Mouse (Mus musculus) G1E-ER4 (cell line): Measurements from ENCODE around the gene Depdc5. TPM values are rescaled to one million over a fixed set of nuclear protein-coding genes. Genes with fewer than 3 reads are reported as not detected.

Source experiments
- GATA1 ChIP-seq: IDR thresholded peaks from one replicate; pipeline ENCODE4 v1.8.0; 2012; ENCODE audit warnings: low read length, inconsistent platforms
- polyA plus RNA-seq: library from polyadenylated mRNA; stranded (reverse); fragments of >175 nt; gene quantifications from 2 replicates; pipeline ENCODE4 v1.2.3, GENCODE M21; 2012

Gene Depdc5
- polyA plus RNA-seq, 1 experiment = 1.9 TPM

DNA sequence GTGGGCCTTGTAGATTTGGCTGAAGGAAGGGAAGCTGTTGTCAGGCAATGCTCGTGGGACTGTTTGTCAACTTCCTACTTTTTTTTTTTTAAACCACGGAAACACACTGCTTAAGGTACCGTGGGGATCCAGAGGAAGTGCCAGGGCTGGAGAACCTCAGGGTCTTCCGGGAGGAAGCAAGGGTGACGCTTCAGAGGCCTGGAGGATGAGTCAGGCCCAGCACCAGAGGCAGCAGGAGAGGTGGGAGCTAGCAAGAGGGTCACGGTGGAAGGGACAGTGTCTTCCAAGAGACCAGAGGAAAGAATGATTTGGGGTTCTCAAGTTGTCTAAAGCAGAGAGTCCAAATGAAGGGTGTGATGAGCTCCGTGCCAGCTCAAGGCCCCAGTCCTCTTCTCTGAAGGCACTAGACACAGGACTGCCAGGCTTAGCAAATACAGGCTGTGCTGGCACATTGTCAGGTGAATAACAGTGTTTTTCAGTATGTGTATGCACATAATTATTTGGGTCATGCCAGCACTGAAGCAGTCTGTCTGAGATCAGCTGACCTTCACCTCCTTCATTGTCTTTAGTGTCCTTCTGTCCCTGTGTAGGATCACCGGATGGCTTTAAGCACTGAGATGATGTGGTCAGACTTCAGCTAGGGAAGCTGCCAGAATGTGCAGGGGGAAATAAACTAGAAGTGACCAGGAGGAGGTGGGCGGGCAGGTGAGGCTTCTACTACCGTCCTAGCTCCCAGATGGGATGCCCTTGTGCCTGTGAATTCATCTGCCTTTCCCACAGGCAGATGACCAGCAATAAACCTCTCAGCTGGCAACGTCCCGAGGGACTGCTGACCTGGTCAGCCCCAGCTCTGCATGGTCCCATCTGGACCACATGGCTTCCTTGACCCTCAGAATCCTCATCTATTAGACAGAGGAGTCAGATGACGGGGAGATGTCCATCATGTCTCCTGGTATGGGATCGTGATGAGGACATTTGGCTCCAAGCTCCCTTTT, 146.6 kb downstream of the Depdc5 start:
- TF ChIP-seq GATA1 = no peak

DNA sequence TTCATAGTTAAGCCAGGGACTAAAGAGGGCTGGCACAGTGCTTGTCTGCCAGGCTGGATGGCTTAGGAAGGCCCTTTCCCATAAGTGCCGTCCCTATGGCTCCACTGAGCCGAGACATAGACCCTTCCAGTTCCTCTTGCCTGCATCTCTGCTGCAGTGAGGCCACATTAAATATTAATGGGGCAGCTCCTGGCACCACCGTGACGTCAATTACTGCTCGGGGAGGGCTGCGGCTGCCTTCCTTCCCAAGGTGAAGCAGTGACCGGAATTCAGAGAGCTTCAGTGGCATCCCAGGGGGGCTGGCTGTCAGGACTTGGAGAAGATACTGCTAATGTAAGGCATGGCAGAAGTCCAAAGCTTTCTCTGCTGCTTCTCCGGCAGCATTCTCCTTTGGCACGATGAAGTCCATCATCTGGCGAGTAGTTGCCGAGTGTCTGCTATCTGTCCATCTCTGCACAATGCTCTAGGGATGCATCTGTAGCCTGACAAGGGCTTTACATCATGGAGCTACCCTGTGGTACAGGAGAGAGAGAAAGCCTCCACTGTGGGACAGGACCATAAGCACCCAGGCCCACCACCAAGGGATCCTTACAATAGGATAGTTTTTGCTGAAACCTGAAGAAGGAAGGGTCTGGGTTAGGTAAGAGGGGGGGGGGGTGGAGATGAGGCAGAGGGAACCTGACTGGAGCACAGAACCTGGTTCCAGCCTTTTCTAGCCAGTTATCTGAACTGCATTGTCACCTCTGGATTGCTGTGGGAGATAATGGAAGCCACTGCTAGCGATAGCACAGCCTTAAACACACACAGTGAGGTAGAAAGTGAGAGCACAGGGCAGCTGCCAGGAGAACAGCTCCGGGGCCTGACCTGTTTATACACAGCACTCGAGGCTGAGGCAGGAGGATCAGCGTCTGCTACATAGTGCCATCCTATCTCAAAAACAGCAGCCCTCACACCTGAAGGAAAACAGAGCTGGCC, 147.9 kb downstream of the Depdc5 start:
- no peak for TF ChIP-seq GATA1

DNA sequence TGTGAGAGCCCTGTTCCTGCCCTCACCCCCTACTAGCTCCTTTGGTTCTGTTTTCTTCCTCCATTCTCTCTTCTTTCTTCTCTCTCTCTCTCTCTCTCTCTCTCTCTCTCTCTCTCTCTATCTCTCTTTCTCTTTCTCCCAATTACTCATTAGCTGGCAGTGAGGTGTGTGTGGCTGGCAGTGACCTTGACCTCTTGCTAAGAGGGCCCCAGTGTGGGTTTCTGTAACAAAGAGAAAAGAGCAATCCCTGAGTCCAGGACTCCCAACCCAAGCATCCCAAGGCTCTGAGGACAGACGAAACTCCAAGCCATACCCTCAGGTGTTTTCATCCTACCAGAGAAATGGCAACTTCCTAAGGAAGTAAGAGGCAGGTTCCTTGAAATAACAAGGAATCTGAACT, 150.6 kb downstream of the Depdc5 start:
- no peak for TF ChIP-seq GATA1

DNA sequence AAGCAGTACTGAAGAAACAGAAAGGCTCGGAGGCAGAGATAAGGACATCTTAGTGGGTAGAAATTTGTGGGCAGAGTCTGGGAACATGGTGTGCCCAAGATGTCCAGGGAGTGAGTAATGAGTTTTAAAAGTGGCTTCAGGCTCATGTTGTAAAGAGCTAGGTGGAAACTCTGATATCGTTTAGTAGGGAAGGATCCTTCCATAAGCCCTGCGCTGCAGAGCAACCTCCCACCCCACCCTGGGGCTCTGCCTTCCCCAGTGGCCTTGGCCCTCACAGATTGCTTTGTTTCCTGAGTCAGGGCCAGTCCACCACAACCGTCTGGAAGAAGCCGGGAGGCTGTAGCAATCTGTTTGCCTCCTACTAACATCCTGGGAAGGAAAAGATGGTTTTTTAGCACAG, 152.1 kb downstream of the Depdc5 start:
- TF ChIP-seq GATA1 = no peak

DNA sequence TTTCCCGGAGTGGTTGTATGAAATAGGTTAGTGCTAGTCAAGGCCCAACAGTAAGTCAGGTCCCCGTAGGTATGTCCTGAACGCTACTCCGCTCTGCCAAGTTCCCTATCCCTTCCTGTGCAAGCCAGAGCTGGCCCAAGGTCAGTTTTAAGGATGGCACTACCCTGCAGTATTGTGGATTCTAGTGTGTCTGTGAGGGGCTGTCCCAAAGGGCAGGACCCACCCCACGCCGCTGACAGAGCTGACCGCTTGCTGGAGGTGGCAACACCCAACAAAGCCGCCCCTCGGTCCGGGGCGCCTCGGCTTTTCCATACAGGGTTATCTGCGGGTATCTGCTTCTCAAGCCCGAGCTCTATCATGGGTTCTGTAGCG, 154.7 kb downstream of the Depdc5 start:
- no peak for TF ChIP-seq GATA1

DNA sequence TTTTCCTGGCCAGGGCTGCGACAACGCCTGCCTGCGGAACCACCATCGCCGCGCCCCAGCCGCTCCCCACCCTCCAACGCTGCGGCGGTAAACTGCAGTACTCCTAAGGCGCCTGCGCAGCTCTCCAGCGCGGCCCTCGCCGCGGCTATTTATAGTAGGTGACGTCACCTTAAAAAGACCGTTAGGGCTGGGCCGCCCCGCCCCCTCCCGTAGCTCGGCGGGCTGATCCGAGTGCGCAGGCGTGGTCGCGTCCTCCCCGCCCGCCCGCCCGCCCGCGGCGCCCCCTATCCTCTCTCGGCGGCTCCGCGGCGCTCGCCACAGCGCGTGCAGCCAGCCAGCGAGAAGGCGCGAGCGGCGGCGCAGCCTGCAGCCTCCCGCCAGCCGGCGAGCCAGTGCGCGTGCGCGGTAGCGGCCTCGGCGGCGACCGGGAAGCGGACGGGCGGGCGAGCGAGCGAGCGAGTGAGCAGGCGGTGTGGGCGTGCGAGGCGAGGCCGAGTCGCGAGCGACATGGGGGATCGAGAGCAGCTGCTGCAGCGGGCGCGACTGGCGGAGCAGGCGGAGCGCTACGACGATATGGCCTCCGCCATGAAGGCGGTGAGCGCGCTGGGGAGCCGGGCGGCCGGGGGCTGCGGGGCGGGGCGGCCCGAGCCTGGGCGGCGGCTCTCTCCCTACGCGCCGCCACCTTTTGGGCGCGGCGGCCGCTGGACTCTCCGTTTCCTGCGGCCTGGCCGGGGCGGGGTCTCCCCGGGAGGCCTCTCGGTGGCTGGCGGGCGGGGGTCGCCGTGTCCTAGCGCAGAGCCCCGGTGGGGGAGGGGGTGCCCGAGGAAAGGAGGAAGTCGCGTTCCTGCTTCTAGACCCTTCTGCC, 155.3 kb downstream of the Depdc5 start, which contains the start of gene Ywhah:
TSS of gene Ywhah (plus strand) at position 256 of the 865 bp plus-strand sequence.
- no peak for TF ChIP-seq GATA1

DNA sequence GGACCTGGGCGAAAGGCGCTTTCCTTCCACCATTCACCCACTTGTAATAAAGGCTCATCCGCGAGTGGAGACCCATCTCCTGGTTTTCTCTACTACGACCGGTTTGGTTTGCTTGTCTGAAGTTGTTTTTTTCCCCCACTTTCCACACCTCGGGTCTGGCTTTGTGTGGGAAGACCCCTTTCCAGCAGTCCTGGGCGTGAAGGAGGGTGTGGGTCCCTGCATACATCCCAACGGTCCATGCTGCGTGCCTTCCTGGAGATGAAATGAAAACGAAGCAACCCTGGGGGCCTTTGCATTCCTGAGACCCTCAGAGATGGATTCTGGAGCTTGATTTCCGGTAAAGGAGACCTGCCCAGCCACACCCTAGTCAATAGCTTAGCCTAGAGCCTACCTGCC, 155.9 kb downstream of the Depdc5 start:
- no peak for TF ChIP-seq GATA1

DNA sequence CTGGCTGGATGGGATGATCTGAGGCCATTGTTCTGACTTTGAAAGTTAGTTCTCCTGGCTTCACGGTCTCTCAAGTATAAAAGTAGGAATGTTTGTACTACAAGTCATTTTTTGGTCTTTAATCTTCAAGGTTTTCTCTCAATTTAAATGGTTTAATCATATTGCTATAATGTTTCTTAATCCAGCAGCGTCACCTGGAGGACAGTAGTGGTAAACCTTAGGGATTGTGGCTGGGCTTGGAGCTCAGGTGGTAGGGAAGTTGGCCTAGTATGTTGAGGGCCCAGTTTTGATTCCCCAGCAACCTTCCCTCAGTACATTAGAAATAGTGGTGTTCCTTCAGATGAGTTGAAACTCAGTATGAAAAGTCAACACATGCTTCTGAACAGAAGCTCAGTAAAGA, 158.1 kb downstream of the Depdc5 start:
- TF ChIP-seq GATA1 = no peak

DNA sequence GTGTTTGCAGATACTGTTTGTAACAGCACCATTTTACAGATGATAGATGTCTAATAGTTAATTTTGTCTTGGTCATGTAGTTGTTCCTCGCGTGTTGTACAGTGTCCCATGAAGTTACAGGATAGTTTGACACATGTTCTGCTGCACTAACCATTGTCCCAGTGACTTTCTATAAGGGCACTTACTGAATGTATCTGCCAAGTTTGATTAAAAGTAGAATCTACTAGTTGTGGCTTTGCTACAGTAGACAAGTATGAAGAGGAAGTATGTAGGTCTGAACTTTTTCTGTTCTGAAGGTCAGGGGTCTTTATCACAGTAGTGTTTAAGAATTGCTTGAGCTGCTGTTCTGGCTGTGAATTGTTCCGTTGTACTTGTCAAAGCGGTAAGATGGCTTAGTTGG, 159.8 kb downstream of the Depdc5 start:
- no peak for TF ChIP-seq GATA1

DNA sequence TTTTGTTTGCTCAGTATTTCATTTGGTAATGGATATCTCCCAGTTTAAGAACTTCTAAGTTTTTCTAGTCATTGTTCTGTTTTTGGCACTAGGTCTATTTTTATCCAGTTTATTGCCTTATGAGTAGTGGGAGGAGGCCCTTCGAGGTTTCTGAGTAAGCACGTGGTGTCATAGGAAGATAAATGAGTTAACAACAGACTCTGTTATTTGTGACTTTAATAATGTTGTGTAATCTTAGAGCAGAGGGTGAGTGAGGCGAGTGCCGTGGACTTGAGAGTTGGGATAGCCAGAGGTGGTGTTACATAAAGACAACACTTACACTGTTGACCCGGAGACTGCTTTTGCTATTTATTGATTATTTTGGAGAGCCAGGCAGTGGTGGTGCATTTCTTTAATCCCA, 161.0 kb downstream of the Depdc5 start:
- TF ChIP-seq GATA1 = no peak

DNA sequence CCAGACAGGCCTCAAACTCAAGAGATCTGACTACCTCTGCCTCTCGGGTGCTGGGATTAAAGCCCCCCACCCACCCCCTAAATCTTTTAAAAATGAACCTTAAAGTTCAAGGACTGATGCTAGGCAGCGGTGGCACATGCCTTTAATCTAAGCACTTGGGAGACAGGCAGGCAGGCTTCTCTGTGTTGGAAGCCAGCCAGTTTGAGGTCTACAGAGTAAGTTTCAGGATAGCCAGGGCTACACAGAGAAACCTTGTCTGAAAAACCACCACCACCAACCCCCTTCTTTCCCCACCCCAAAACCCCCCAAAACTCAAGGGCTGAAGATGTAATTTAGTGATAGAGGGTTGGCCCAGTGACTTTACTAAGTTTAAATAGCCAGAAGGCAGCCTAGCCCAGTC, 165.2 kb downstream of the Depdc5 start:
- TF ChIP-seq GATA1 = no peak

DNA sequence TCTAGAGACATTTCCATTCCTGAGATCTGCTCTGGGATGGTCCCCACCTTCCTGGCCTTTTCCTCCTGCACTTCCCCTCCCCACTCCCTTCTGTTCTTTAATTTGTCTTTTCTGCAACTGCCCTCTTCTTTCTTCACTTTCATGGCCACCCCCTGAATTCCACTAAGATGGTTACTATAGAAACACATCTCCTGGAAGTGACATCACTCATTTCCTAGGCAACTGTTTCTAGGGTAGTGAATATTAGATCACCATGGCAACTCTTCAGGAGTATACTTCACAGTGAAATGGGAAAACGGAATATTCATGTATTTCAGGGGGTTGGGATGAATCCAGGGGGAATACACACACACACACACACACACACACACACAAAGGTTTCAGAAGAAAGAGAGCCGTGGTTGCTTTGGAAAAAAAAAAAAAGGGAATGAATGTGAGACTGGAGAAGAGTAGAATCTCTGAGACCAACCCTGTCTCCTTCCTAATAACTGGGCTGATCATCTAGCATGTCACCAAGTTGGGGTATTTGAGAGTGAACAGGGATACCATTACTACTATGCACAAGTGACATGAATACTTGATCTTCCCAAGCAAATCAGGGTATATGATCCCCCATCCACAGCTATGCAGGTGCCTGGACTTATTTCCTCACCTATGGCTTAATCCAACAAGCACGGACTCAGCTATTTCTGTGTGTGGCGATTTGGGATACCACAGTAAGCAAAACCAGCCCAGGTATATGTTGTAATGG, 167.1 kb downstream of the Depdc5 start:
- TF ChIP-seq GATA1 = no peak

DNA sequence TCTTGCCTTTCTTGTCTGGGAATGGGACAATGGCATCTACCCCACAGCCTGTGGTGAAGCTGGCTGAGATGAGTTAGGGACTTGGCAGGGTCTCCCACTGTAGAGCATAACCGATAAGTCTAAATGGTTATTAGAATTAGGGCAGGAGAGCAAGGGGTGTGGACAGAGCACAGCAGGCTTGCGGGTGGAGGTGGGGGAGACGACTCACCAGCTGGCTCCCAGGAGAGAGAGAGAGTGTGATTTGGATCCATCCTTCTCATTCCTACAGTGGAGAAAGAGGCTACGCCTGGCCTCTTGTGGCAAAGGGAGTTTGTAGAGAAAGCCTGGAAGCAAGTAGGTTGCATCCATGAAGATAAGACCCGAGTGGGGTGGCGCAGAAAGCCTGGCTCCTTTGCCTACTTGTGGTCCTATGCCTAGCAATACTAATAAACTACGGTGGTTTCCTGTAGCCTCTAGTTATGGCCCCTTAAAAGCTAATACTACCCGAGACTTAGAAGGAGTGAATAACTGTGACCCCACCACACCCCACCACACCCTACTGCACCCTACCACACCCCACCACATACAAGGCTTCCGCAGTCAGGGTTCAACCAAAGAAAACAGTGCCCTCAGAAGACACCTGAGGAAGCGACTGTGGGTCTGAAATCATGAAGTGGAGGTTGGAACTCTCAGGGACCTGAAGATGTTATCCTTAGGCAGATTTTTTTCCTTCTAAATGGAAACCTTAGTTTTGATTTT, 168.7 kb downstream of the Depdc5 start:
- TF ChIP-seq GATA1 = no peak

DNA sequence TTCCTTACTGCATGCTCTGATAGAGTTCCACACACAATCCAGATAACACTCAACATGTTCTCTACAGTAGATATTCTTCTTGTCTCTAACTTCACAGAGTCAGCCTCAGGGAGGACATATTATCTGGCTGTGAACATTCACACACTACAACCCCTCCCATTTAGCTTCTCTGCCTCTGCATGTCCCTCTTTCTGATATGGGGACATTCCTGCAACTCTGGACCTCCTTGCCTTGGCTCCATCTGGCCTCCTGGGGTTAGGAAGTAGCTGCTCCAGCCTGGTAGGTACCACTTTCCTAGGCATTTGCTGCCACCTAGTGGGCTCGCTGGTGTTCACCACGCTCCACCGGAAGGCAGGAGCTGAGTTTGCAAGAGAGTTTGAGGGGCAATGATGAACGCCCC, 169.6 kb downstream of the Depdc5 start:
- TF ChIP-seq GATA1 = no peak
